Mouse (Mus musculus): ENCODE measurements around the gene Aco2. TPM values are rescaled to one million over a fixed set of nuclear protein-coding genes. Genes with fewer than 3 reads are reported as not detected.

Gene Aco2
- total and polyA plus RNA-seq, 2 experiments: 127 to 170 TPM

- no peaks in the 10 kb centered on the region for H3K79me2 ChIP-seq (ENCODE audit: control insufficient read depth, insufficient read depth, low read length)
- TF ChIP-seq CTCF (IDR thresholded peaks at IDR 0.05; ENCODE audit: low read depth, low read length): no peak
- no peak for TF ChIP-seq POLR2A (IDR thresholded peaks at IDR 0.05; ENCODE audit: extremely low read depth, insufficient read depth, low read length)
- H3K4me3 ChIP-seq (ENCODE audit: insufficient read depth, low read depth, low read length): no peak overlapping the region
- no peak for DNase-seq (ENCODE audit: extremely low read depth, low read depth, low spot score)
- H3K9ac ChIP-seq (ENCODE audit: low read depth, low read length): no peak overlapping the region
- 0 out of 2 replicates have a peak, but pooled peaks cover 4% of the 10 kb centered on the region for H3K4me1 ChIP-seq (ENCODE audit: control insufficient read depth, insufficient read depth, low read length)
- 87% methylated on average over 11 of the region's 11 CpGs for WGBS
- H3K27ac ChIP-seq (replicated peaks; ENCODE audit: insufficient read depth, low read depth, low read length): no peak overlapping the region
- no peaks in the 10 kb centered on the region for H3K36me3 ChIP-seq (ENCODE audit: control insufficient read depth, insufficient read depth, low read length)
- no peaks in the 10 kb centered on the region for H3K27me3 ChIP-seq (ENCODE audit: control insufficient read depth, insufficient read depth, low read length)
These were observed 85.5 kb downstream of the Aco2 start for GRCm38 (mm10) chr15:81957598-81957997.

- Histone ChIP-seq H3K27me3 (ENCODE audit: control insufficient read depth, insufficient read depth, low read length) (no peaks in the 10 kb centered on the region), H3K27ac (replicated peaks; ENCODE audit: insufficient read depth, low read depth, low read length) (no peak overlapping the region), H3K4me1 (ENCODE audit: control insufficient read depth, insufficient read depth, low read length) (0 out of 2 replicates have a peak, but pooled peaks cover 4% of the 10 kb centered on the region), H3K9ac (ENCODE audit: low read depth, low read length) (no peak overlapping the region), H3K36me3 (ENCODE audit: control insufficient read depth, insufficient read depth, low read length) (no peaks in the 10 kb centered on the region), H3K79me2 (ENCODE audit: control insufficient read depth, insufficient read depth, low read length) (no peaks in the 10 kb centered on the region), H3K4me3 (ENCODE audit: insufficient read depth, low read depth, low read length) (no peak overlapping the region)
- no peak for TF ChIP-seq CTCF (IDR thresholded peaks at IDR 0.05; ENCODE audit: low read depth, low read length)
- TF ChIP-seq POLR2A (IDR thresholded peaks at IDR 0.05; ENCODE audit: extremely low read depth, insufficient read depth, low read length): no peak
- DNase-seq (ENCODE audit: extremely low read depth, low read depth, low spot score): no peak
- WGBS: 86% methylated on average over 3 of the region's 3 CpGs
These were observed 86.8 kb downstream of the Aco2 start for GRCm38 (mm10) chr15:81958906-81959305.

- peak within 1 kb of the TSS; percentile 60 for H3K9ac ChIP-seq (ENCODE audit: low read depth, low read length)
- TF ChIP-seq CTCF (IDR thresholded peaks at IDR 0.05; ENCODE audit: low read depth, low read length) (peak; percentile 87), POLR2A (IDR thresholded peaks at IDR 0.05; ENCODE audit: extremely low read depth, insufficient read depth, low read length) (no peak)
- peak; percentile 87 for DNase-seq (ENCODE audit: extremely low read depth, low read depth, low spot score)
- H3K27ac ChIP-seq (replicated peaks; ENCODE audit: insufficient read depth, low read depth, low read length): no peak within 1 kb of the TSS
- no peaks in the 10 kb centered on the region for H3K27me3 ChIP-seq (ENCODE audit: control insufficient read depth, insufficient read depth, low read length)
- H3K79me2 ChIP-seq (ENCODE audit: control insufficient read depth, insufficient read depth, low read length): no peaks in the 10 kb centered on the region
- H3K4me1 ChIP-seq (ENCODE audit: control insufficient read depth, insufficient read depth, low read length): peaks cover 6% of the 10 kb centered on the region; the same call in 1 of the 2 replicates
- H3K4me3 ChIP-seq (ENCODE audit: insufficient read depth, low read depth, low read length): peak within 1 kb of the TSS; percentile 64
- 1% methylated on average over 76 of the region's 77 CpGs for WGBS
- no peaks in the 10 kb centered on the region for H3K36me3 ChIP-seq (ENCODE audit: control insufficient read depth, insufficient read depth, low read length)
These were observed 88.3 kb downstream of the Aco2 start, which contains the start of gene Pmm1 for GRCm38 (mm10) chr15:81960171-81961077. TSS of gene Pmm1 (minus strand) at chr15:81960930.

GRCm38 (mm10) chr15:81961078-81961451 lies 89.0 kb downstream of the Aco2 start:
- 4% methylated on average over 8 of the region's 8 CpGs for WGBS
- no peak overlapping the region for H3K9ac ChIP-seq (ENCODE audit: low read depth, low read length)
- H3K79me2 ChIP-seq (ENCODE audit: control insufficient read depth, insufficient read depth, low read length): no peaks in the 10 kb centered on the region
- DNase-seq (ENCODE audit: extremely low read depth, low read depth, low spot score): no peak
- peaks cover 6% of the 10 kb centered on the region; the same call in 1 of the 2 replicates for H3K4me1 ChIP-seq (ENCODE audit: control insufficient read depth, insufficient read depth, low read length)
- TF ChIP-seq CTCF (IDR thresholded peaks at IDR 0.05; ENCODE audit: low read depth, low read length): no peak
- TF ChIP-seq POLR2A (IDR thresholded peaks at IDR 0.05; ENCODE audit: extremely low read depth, insufficient read depth, low read length): no peak
- no peak overlapping the region; the same call in 1 of the 2 replicates for H3K4me3 ChIP-seq (ENCODE audit: insufficient read depth, low read depth, low read length)
- H3K27ac ChIP-seq (replicated peaks; ENCODE audit: insufficient read depth, low read depth, low read length): no peak overlapping the region
- H3K36me3 ChIP-seq (ENCODE audit: control insufficient read depth, insufficient read depth, low read length): no peaks in the 10 kb centered on the region
- H3K27me3 ChIP-seq (ENCODE audit: control insufficient read depth, insufficient read depth, low read length): no peaks in the 10 kb centered on the region

GRCm38 (mm10) chr15:81964262-81964661 lies 92.2 kb downstream of the Aco2 start:
- no peak overlapping the region for H3K4me3 ChIP-seq (ENCODE audit: insufficient read depth, low read depth, low read length)
- WGBS: 12% methylated on average over 1 of the region's 1 CpGs
- peak; percentile 98 for DNase-seq (ENCODE audit: extremely low read depth, low read depth, low spot score)
- H3K9ac ChIP-seq (ENCODE audit: low read depth, low read length): no peak overlapping the region
- no peak overlapping the region for H3K27ac ChIP-seq (replicated peaks; ENCODE audit: insufficient read depth, low read depth, low read length)
- H3K79me2 ChIP-seq (ENCODE audit: control insufficient read depth, insufficient read depth, low read length): no peaks in the 10 kb centered on the region
- H3K4me1 ChIP-seq (ENCODE audit: control insufficient read depth, insufficient read depth, low read length): peaks cover 6% of the 10 kb centered on the region; the same call in 1 of the 2 replicates
- no peak for TF ChIP-seq POLR2A (IDR thresholded peaks at IDR 0.05; ENCODE audit: extremely low read depth, insufficient read depth, low read length)
- no peak for TF ChIP-seq CTCF (IDR thresholded peaks at IDR 0.05; ENCODE audit: low read depth, low read length)
- H3K27me3 ChIP-seq (ENCODE audit: control insufficient read depth, insufficient read depth, low read length): peaks cover 7% of the 10 kb centered on the region; the same call in 1 of the 2 replicates
- no peaks in the 10 kb centered on the region for H3K36me3 ChIP-seq (ENCODE audit: control insufficient read depth, insufficient read depth, low read length)

Other genes starting within 250 kb of the Aco2 start
- 4.7 and 7.2 TPM in 2 replicates for gene L3mbtl2, start 208.4 kb upstream of the Aco2 start, total RNA-seq (2014; rRNA removed)
- 9.7 and 10.8 TPM in 2 replicates for gene L3mbtl2, start 208.4 kb upstream of the Aco2 start, polyA plus RNA-seq (2012; rRNA removed)
- gene Chadl, start 175.0 kb upstream of the Aco2 start, total RNA-seq (2014; rRNA removed): 0.13 and 0.37 TPM in 2 replicates
- 1.5 and 1.9 TPM in 2 replicates for gene Chadl, start 175.0 kb upstream of the Aco2 start, polyA plus RNA-seq (2012; rRNA removed)
- gene Zc3h7b, start 127.3 kb upstream of the Aco2 start, total RNA-seq (2014; rRNA removed): 7.4 TPM in 2 replicates
- gene Zc3h7b, start 127.3 kb upstream of the Aco2 start, polyA plus RNA-seq (2012; rRNA removed): 11.9 and 13.1 TPM in 2 replicates
- 32.8 and 33.1 TPM in 2 replicates for gene Rangap1, start 126.8 kb upstream of the Aco2 start, total RNA-seq (2014; rRNA removed)
- gene Rangap1, start 126.8 kb upstream of the Aco2 start, polyA plus RNA-seq (2012; rRNA removed): 21.6 and 24.8 TPM in 2 replicates
- 156 and 163 TPM in 2 replicates for gene Tef, start 69.9 kb upstream of the Aco2 start, total RNA-seq (2014; rRNA removed)
- 34.6 and 35.0 TPM in 2 replicates for gene Tef, start 69.9 kb upstream of the Aco2 start, polyA plus RNA-seq (2012; rRNA removed)
- gene Tob2, start 13.5 kb upstream of the Aco2 start, total RNA-seq (2014; rRNA removed): 15.8 and 25.6 TPM in 2 replicates
- 20.9 and 21.6 TPM in 2 replicates for gene Tob2, start 13.5 kb upstream of the Aco2 start, polyA plus RNA-seq (2012; rRNA removed)
- gene Phf5a, start 398 bp upstream of the Aco2 start, total RNA-seq (2014; rRNA removed): 12.3 and 15.6 TPM in 2 replicates
- gene Phf5a, start 398 bp upstream of the Aco2 start, polyA plus RNA-seq (2012; rRNA removed): 27.5 and 28.7 TPM in 2 replicates
- gene Polr3h, start 53.9 kb downstream of the Aco2 start, total RNA-seq (2014; rRNA removed): 6.4 and 7.3 TPM in 2 replicates
- 6.8 and 8.3 TPM in 2 replicates for gene Polr3h, start 53.9 kb downstream of the Aco2 start, polyA plus RNA-seq (2012; rRNA removed)
- gene Csdc2, start 64.5 kb downstream of the Aco2 start, total RNA-seq (2014; rRNA removed): 0.09 and 0.13 TPM in 2 replicates
- gene Csdc2, start 64.5 kb downstream of the Aco2 start, polyA plus RNA-seq (2012; rRNA removed): 0.35 and 0.80 TPM in 2 replicates
- 3.6 and 3.7 TPM in 2 replicates for gene Pmm1, start 88.6 kb downstream of the Aco2 start, total RNA-seq (2014; rRNA removed)
- 4.9 and 6.8 TPM in 2 replicates for gene Pmm1, start 88.6 kb downstream of the Aco2 start, polyA plus RNA-seq (2012; rRNA removed)
- not detected in 2 replicates for gene 1700029P11Rik, start 108.2 kb downstream of the Aco2 start, total RNA-seq (2014; rRNA removed)
- not detected in 2 replicates for gene 1700029P11Rik, start 108.2 kb downstream of the Aco2 start, polyA plus RNA-seq (2012; rRNA removed)
- gene Xrcc6, start 115.5 kb downstream of the Aco2 start, total RNA-seq (2014; rRNA removed): 18.2 and 22.8 TPM in 2 replicates
- gene Xrcc6, start 115.5 kb downstream of the Aco2 start, polyA plus RNA-seq (2012; rRNA removed): 8.5 and 8.9 TPM in 2 replicates
- 6.6 and 10.1 TPM in 2 replicates for gene Desi1, start 161.6 kb downstream of the Aco2 start, total RNA-seq (2014; rRNA removed)
- 28.7 and 31.1 TPM in 2 replicates for gene Desi1, start 161.6 kb downstream of the Aco2 start, polyA plus RNA-seq (2012; rRNA removed)
- 23.3 and 26.2 TPM in 2 replicates for gene Snu13, start 175.3 kb downstream of the Aco2 start, total RNA-seq (2014; rRNA removed)
- gene Snu13, start 175.3 kb downstream of the Aco2 start, polyA plus RNA-seq (2012; rRNA removed): 23.1 and 25.4 TPM in 2 replicates
- gene 4930407I10Rik, start 186.8 kb downstream of the Aco2 start, total RNA-seq (2014; rRNA removed): not detected in 2 replicates
- gene 4930407I10Rik, start 186.8 kb downstream of the Aco2 start, polyA plus RNA-seq (2012; rRNA removed): not detected in 2 replicates
- gene Mei1, start 197.7 kb downstream of the Aco2 start, total RNA-seq (2014; rRNA removed): not detected in 2 replicates
- not detected in 2 replicates for gene Mei1, start 197.7 kb downstream of the Aco2 start, polyA plus RNA-seq (2012; rRNA removed)